Mouse (Mus musculus) megakaryocyte-erythroid progenitor cell, adult 5-6 weeks (primary cell): ENCODE measurements around the gene Mcrs1. TPM values are rescaled to one million over a fixed set of nuclear protein-coding genes. Genes with fewer than 3 reads are reported as not detected.
A peak's percentile ranks its signal among the peaks of the same experiment; 100 is the strongest.

ENCODE experiments used
- ATAC-seq: replicated peaks from 2 replicates; pipeline ENCODE4 v1.8.0; 2016; ENCODE audit warnings: mild to moderate bottlenecking, inconsistent platforms; ENCODE audit not compliant: severe bottlenecking, poor library complexity, low FRiP score, low TSS enrichment
- total RNA-seq, 2 experiments: library from RNA; stranded (forward) in 1 of 2; stranded (reverse) in 1 of 2; fragments of 200-1000, 215-1000 nt in 1 of 2; fragments of >200 nt in 1 of 2; fragmentation: Nextera tagmentation in 1 of 2; gene quantifications; 2 replicates each; pipeline ENCODE4 v1.2.3; 2014 to 2017

Gene Mcrs1
- total RNA-seq, 2 experiments from 2014 or later = 35.3 to 59.7 TPM

- no peak for ATAC-seq
Measured at GRCm38 (mm10) chr15:99221315-99221952, 30.3 kb downstream of the Mcrs1 start.

GRCm38 (mm10) chr15:99217630-99218029 lies 34.1 kb downstream of the Mcrs1 start:
- no peak for ATAC-seq

- ATAC-seq = no peak
Measured at GRCm38 (mm10) chr15:99215741-99216463, 35.9 kb downstream of the Mcrs1 start.

- ATAC-seq = peak; percentile 59; the same call in 1 of the 2 replicates
Measured at GRCm38 (mm10) chr15:99214941-99215340, 36.8 kb downstream of the Mcrs1 start.

GRCm38 (mm10) chr15:99213183-99213582 lies 38.6 kb downstream of the Mcrs1 start:
- ATAC-seq = no peak

GRCm38 (mm10) chr15:99205959-99206358 lies 45.8 kb downstream of the Mcrs1 start:
- ATAC-seq = no peak

GRCm38 (mm10) chr15:99198761-99199160 lies 53.0 kb downstream of the Mcrs1 start:
- no peak for ATAC-seq

- ATAC-seq = no peak
Measured at GRCm38 (mm10) chr15:99195043-99195442, 56.7 kb downstream of the Mcrs1 start.

- ATAC-seq = no peak
Measured at GRCm38 (mm10) chr15:99194358-99194757, 57.4 kb downstream of the Mcrs1 start.

Other genes starting within 250 kb of the Mcrs1 start
- gene Tuba1c, start 222.1 kb downstream of the Mcrs1 start, total RNA-seq (2014; fragmentation: Nextera tagmentation) = 85.6 and 109 TPM in 2 replicates
- 34.5 and 41.4 TPM in 2 replicates for gene Tuba1c, start 222.1 kb downstream of the Mcrs1 start, total RNA-seq (2017)
- gene Prph, start 196.8 kb downstream of the Mcrs1 start, total RNA-seq (2014; fragmentation: Nextera tagmentation) = not detected in 2 replicates
- not detected in 2 replicates for gene Prph, start 196.8 kb downstream of the Mcrs1 start, total RNA-seq (2017)
- gene Troap, start 177.4 kb downstream of the Mcrs1 start, total RNA-seq (2014; fragmentation: Nextera tagmentation) = 25.0 and 40.8 TPM in 2 replicates
- 6.6 and 37.9 TPM in 2 replicates for gene Troap, start 177.4 kb downstream of the Mcrs1 start, total RNA-seq (2017)
- gene C1ql4, start 164.1 kb downstream of the Mcrs1 start, total RNA-seq (2014; fragmentation: Nextera tagmentation) = not detected in 2 replicates
- gene C1ql4, start 164.1 kb downstream of the Mcrs1 start, total RNA-seq (2017) = not detected in 2 replicates
- gene Dnajc22, start 158.8 kb downstream of the Mcrs1 start, total RNA-seq (2014; fragmentation: Nextera tagmentation) = not detected in 2 replicates
- gene Dnajc22, start 158.8 kb downstream of the Mcrs1 start, total RNA-seq (2017) = not detected in 2 replicates
- gene Spats2, start 126.0 kb downstream of the Mcrs1 start, total RNA-seq (2014; fragmentation: Nextera tagmentation) = not detected in 2 replicates
- 0.61 TPM in 1 of 2 replicates, not detected in the other for gene Spats2, start 126.0 kb downstream of the Mcrs1 start, total RNA-seq (2017)
- gene Kcnh3, start 27.1 kb downstream of the Mcrs1 start, total RNA-seq (2014; fragmentation: Nextera tagmentation) = not detected in 2 replicates
- gene Kcnh3, start 27.1 kb downstream of the Mcrs1 start, total RNA-seq (2017) = not detected in 2 replicates
- gene Prpf40b, start 43.1 kb upstream of the Mcrs1 start, total RNA-seq (2014; fragmentation: Nextera tagmentation) = 26.2 and 41.2 TPM in 2 replicates
- gene Prpf40b, start 43.1 kb upstream of the Mcrs1 start, total RNA-seq (2017) = 1.4 and 3.5 TPM in 2 replicates
- gene Fam186b, start 43.9 kb upstream of the Mcrs1 start, total RNA-seq (2014; fragmentation: Nextera tagmentation) = not detected in 2 replicates
- not detected in 2 replicates for gene Fam186b, start 43.9 kb upstream of the Mcrs1 start, total RNA-seq (2017)
- gene Fmnl3, start 118.5 kb upstream of the Mcrs1 start, total RNA-seq (2014; fragmentation: Nextera tagmentation) = 0.70 and 4.9 TPM in 2 replicates
- gene Fmnl3, start 118.5 kb upstream of the Mcrs1 start, total RNA-seq (2017) = 0.61 and 1.8 TPM in 2 replicates
- gene Tmbim6, start 140.9 kb upstream of the Mcrs1 start, total RNA-seq (2014; fragmentation: Nextera tagmentation) = 165 and 208 TPM in 2 replicates
- gene Tmbim6, start 140.9 kb upstream of the Mcrs1 start, total RNA-seq (2017) = 86.9 and 93.6 TPM in 2 replicates
- 1.6 and 16.0 TPM in 2 replicates for gene Nckap5l, start 205.8 kb upstream of the Mcrs1 start, total RNA-seq (2014; fragmentation: Nextera tagmentation)
- gene Nckap5l, start 205.8 kb upstream of the Mcrs1 start, total RNA-seq (2017) = 0.52 and 7.4 TPM in 2 replicates
- 6.5 and 11.4 TPM in 2 replicates for gene Bcdin3d, start 222.8 kb upstream of the Mcrs1 start, total RNA-seq (2014; fragmentation: Nextera tagmentation)
- gene Bcdin3d, start 222.8 kb upstream of the Mcrs1 start, total RNA-seq (2017) = 5.3 and 6.6 TPM in 2 replicates